Mouse (Mus musculus): ENCODE results near the gene Fyb2. TPM values are rescaled to one million over a fixed set of nuclear protein-coding genes. Genes with fewer than 3 reads are reported as not detected.

The Fyb2 gene
- polyA plus RNA-seq, 1 experiment from 2014 or later: 0.13 TPM

Other genes with a start within 250 kb of the Fyb2 start
- gene C8b, start 147.1 kb upstream of the Fyb2 start, polyA plus RNA-seq (2015; fragmentation: Nextera tagmentation; extraction: Ambion mirVana): 0.13 and 1.1 TPM in 2 replicates
- not detected in 2 replicates for gene Gm17662, start 56.1 kb upstream of the Fyb2 start, polyA plus RNA-seq (2015; fragmentation: Nextera tagmentation; extraction: Ambion mirVana)
- gene C8a, start 37.1 kb upstream of the Fyb2 start, polyA plus RNA-seq (2015; fragmentation: Nextera tagmentation; extraction: Ambion mirVana): 0.06 and 0.19 TPM in 2 replicates
- 2.1 and 2.8 TPM in 2 replicates for gene Prkaa2, start 196.4 kb downstream of the Fyb2 start, polyA plus RNA-seq (2015; fragmentation: Nextera tagmentation; extraction: Ambion mirVana)
- 92.1 and 94.2 TPM in 2 replicates for gene Plpp3, start 243.9 kb downstream of the Fyb2 start, polyA plus RNA-seq (2015; fragmentation: Nextera tagmentation; extraction: Ambion mirVana)